Mouse (Mus musculus): ENCODE measurements around the gene Atp5j2.
"Not testable (repeated sequence)": the region's sequence is repeated elsewhere in the genome, so short reads cannot be mapped to it uniquely, and the experiment has no call there.

Gene Atp5j2

GRCm38 (mm10) chr5:145191962-145192361, at the start of gene Atp5j2:
Atp5j2 (minus strand) TSS chr5:145192062.
- DNase-seq = no peak

GRCm38 (mm10) chr5:145234636-145235035, 42.8 kb upstream of the Atp5j2 start:
- DNase-seq = no peak

- DNase-seq = no peak
These were observed 40.1 kb upstream of the Atp5j2 start for GRCm38 (mm10) chr5:145231893-145232411.

GRCm38 (mm10) chr5:145231367-145231871, 39.6 kb upstream of the Atp5j2 start, which contains the start of gene Zfp655:
Zfp655 (plus strand) TSS chr5:145231715.
- peak; percentile 97 for DNase-seq

GRCm38 (mm10) chr5:145230641-145231040, 38.8 kb upstream of the Atp5j2 start:
- no peak for DNase-seq

GRCm38 (mm10) chr5:145229283-145229682, 37.4 kb upstream of the Atp5j2 start:
- not testable (repeated sequence) for DNase-seq

GRCm38 (mm10) chr5:145226453-145226852, 34.6 kb upstream of the Atp5j2 start:
- DNase-seq = no peak

GRCm38 (mm10) chr5:145223395-145223794, 31.5 kb upstream of the Atp5j2 start:
- DNase-seq = no peak

- DNase-seq = no peak
These were observed 31.0 kb upstream of the Atp5j2 start for GRCm38 (mm10) chr5:145222840-145223239.

GRCm38 (mm10) chr5:145219981-145220380, 28.1 kb upstream of the Atp5j2 start:
- no peak for DNase-seq

GRCm38 (mm10) chr5:145218671-145219070, 26.8 kb upstream of the Atp5j2 start:
- DNase-seq = no peak

GRCm38 (mm10) chr5:145218206-145218605, 26.3 kb upstream of the Atp5j2 start:
- no peak for DNase-seq

- no peak for DNase-seq
These were observed 25.9 kb upstream of the Atp5j2 start for GRCm38 (mm10) chr5:145217746-145218145.

- no peak for DNase-seq
These were observed 22.8 kb upstream of the Atp5j2 start for GRCm38 (mm10) chr5:145214679-145215078.

- no peak for DNase-seq
These were observed 21.6 kb upstream of the Atp5j2 start for GRCm38 (mm10) chr5:145213505-145213904.

- no peak for DNase-seq
These were observed 20.4 kb upstream of the Atp5j2 start for GRCm38 (mm10) chr5:145212216-145212615.

GRCm38 (mm10) chr5:145211340-145211739, 19.5 kb upstream of the Atp5j2 start:
- no peak for DNase-seq

- DNase-seq = not testable (repeated sequence)
These were observed 16.5 kb upstream of the Atp5j2 start for GRCm38 (mm10) chr5:145208391-145208790.

GRCm38 (mm10) chr5:145207954-145208353, 16.1 kb upstream of the Atp5j2 start:
- no peak for DNase-seq

- no peak for DNase-seq
These were observed 15.5 kb upstream of the Atp5j2 start for GRCm38 (mm10) chr5:145207385-145207784.

GRCm38 (mm10) chr5:145205041-145205440, 13.2 kb upstream of the Atp5j2 start:
- DNase-seq = no peak

GRCm38 (mm10) chr5:145203936-145204691, 12.3 kb upstream of the Atp5j2 start, which contains the start of gene Zkscan5:
Zkscan5 (plus strand) TSS chr5:145204562.
- peak; percentile 97 for DNase-seq

- no peak for DNase-seq
These were observed 10.6 kb upstream of the Atp5j2 start for GRCm38 (mm10) chr5:145202446-145202845.

- peak; percentile 73 for DNase-seq
These were observed 9.6 kb upstream of the Atp5j2 start, which contains the start of gene Zkscan14 for GRCm38 (mm10) chr5:145201321-145201991. Zkscan14 (minus strand) TSS chr5:145201868.
